Mouse (Mus musculus) G1E-ER4 (cell line): ENCODE results near the gene Palld. TPM values are rescaled to one million over a fixed set of nuclear protein-coding genes. Genes with fewer than 3 reads are reported as not detected.

Source experiments
- GATA1 ChIP-seq: IDR thresholded peaks from one replicate; pipeline ENCODE4 v1.8.0; 2012; ENCODE audit warnings: low read length, inconsistent platforms
- polyA plus RNA-seq: library from polyadenylated mRNA; stranded (reverse); fragments of >175 nt; gene quantifications from 2 replicates; pipeline ENCODE4 v1.2.3, GENCODE M21; 2012

Palld gene
- polyA plus RNA-seq, 1 experiment = not detected

DNA sequence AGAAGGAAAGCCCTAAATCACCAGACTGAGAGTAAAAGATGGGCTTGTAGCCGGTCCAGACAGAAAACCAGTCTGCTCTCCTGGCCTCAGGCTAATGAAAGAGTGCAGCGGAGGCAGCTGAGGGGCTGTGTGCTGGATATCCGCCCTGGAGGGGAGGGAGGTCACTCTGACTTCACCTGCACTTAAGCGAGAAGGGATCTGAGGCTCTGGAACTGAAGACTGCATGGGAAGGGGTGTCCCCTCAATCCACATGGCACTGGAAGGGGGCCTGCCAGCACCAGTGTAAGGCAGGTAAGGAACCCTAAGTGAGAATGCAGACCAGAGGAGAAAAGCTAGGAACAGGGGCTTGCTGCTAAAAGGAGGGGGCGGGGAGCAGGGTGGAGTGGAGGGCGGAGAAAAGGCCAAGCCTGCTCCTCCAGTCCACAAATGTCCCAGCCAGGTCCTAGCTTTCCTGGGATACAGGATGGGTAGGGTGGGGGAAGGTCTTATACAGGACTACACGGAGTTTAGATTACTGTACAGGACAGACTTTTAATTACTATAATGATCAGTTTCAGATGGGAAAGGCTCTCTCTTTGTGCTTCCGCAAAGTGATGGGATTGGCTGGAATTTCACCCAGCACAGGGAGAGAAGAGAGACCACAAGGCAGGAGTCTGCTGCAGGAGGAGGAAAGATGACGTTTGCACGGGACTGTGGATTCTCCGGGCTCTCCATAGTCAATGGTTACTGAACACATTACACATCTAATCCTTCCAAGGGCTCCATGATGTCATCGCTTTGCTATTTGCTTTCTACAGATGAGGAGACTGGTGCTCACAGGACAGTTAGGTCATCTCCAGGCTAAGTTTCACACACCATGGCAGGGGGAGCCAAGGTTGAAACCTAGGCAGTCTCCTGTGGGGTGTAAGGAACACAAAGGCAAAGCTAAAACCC lies 278.7 kb downstream of the Palld start:
- no peak for TF ChIP-seq GATA1

GRCm38 (mm10) chr8:61621300-61621699 lies 281.2 kb downstream of the Palld start:
- no peak for TF ChIP-seq GATA1

DNA sequence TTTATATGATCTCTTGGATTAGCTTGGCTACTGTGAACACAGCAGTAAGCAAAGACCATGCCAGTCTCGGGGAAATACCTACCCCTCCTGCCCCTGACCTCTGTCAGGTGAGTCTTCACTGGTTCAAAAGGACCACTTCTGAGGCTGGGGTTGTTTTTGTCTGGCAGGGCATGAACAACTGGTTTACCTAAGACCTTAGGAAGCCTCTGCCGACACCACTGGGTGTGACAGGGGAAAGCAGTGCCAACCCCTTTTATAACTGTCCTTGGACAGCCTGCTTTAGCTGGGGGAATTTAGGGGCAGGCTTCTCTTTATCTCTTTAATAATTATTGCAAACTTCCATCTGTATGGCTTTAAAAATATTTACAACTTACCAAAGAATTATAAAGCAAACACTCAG lies 284.8 kb downstream of the Palld start:
- no peak for TF ChIP-seq GATA1

GRCm38 (mm10) chr8:61617049-61617448 lies 285.4 kb downstream of the Palld start:
- TF ChIP-seq GATA1 = no peak

DNA sequence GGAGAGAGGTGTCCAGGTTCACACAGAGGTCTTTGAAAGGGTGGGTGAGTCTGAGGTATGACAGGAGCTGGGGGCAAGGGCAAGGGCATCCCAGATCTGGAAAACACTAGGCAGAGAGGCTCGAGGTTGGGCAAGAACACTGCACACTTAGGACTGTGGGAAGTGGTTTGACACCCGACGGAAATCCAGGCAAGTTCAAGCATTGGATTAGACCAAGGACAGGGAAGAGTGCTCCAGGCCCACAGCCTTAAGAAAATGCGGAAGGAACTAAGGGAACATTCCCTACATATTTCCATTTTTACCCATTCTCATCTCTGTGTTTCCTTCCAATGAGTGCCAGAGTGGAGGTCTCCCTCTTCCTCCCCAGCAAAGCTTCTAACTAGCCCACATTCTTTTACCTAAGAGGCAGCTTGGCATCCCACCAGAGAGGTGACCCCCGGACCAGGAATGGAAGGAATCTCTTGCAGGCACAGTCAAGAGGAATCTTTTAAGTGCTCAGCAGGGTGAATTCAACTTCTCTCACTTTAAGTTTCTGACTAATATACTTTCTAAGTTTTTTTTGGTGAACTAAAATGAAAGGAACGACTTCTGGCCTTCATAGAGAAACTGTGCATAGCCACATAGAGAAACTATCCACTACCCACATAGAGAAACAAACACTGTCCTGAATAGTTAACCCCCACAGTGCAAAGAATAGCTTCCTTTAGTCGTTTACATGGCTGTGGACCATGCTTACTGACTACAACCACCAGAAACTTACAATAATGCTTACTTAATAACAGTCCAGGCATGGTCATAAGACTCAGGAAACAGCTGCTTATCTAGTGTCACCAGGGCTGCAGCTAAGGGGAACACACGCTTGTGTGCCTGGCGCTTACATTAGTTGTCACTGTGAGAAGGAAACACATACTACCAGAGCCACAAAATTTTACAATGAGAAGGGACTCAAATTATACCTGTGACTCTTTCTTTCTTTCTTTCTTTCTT lies 286.5 kb downstream of the Palld start:
- no peak for TF ChIP-seq GATA1

DNA sequence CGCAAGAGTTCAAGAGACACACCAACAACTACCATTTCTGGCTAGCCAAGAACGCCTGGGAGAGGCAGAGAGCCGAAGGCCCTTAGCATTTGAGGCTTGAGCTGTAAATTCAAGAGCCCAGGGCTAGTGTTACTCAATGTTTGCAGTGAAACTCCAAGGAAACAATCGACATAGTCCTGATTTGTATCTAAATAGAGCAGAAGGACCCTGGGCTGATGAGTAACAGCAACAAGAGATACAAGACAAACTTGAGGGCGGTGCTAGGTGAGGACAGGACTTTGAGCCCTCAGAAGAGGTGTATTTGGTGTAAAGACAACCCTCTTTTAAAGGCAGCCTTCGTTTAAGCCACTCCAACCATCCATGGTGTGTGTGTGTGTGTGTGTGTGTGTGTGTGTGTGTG lies 290.7 kb downstream of the Palld start:
- TF ChIP-seq GATA1 = no peak

- TF ChIP-seq GATA1 = no peak
These were observed 291.4 kb downstream of the Palld start for GRCm38 (mm10) chr8:61611077-61611476.

DNA sequence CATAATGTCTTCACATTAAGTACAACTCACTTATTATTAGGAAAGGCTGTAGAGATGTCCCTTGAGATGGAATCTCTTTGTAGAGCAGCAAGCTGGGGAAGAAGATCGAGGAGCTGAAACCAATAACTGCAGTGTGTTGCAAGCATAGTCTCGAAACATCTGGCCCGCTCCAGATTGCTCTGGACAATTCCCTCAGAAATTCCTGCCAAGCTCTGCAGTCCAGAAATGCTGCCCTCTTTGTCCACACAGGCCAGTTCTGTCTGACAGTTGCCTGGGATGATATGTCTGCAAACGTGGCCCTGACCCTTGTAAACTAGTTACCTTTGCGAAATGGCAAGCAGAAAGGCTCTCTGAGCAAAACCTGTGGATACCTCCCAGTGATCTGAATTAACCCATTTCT lies 291.9 kb downstream of the Palld start:
- no peak for TF ChIP-seq GATA1

DNA sequence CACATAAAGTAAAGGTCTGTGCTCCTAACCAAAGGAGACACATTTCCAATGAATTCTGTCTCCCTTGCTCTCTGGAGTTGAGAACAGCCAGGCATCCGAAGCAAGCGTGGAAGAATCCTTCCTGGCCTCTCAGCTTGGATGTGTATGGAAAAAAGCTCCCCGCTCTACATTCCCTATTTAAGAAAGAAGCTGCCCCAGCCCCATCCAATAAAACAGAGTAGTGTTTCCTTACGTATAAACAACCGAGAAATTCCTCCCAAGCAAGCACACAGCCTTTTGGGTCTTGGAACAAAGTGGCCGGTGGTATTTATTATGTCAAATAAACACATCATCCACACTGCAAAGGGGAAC lies 295.1 kb downstream of the Palld start:
- TF ChIP-seq GATA1 = no peak

GRCm38 (mm10) chr8:61606795-61607462 lies 295.6 kb downstream of the Palld start:
- no peak for TF ChIP-seq GATA1

- no peak for TF ChIP-seq GATA1
These were observed 297.6 kb downstream of the Palld start for GRCm38 (mm10) chr8:61604871-61605270.

GRCm38 (mm10) chr8:61596889-61597288 lies 305.6 kb downstream of the Palld start:
- no peak for TF ChIP-seq GATA1

- no peak for TF ChIP-seq GATA1
These were observed 311.0 kb downstream of the Palld start for GRCm38 (mm10) chr8:61591446-61591845.

GRCm38 (mm10) chr8:61590551-61591431 lies 311.7 kb downstream of the Palld start:
- TF ChIP-seq GATA1 = no peak

DNA sequence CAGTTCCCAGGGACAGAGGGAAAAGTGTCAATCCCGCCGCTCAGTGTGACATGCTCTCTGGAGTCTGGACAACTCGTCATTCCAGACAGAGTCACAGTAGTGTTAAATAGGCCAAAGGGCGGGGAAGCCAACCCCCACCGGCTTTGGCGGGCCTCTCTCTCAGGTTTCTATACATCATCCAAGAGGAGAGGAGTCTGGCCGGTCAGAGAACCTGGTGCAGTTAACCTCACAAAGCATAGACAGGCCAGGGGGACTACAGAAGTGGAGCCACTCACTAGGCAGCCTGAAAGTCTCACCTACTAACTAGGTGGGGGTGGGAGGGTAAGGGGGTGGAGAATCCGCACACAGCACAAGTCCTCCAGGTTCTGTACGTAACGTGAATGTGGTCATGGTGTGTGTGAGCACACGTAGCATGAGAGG lies 312.5 kb downstream of the Palld start:
- TF ChIP-seq GATA1 = no peak

GRCm38 (mm10) chr8:61588336-61588735 lies 314.2 kb downstream of the Palld start:
- TF ChIP-seq GATA1 = no peak
